Mouse (Mus musculus) forebrain, postnatal 0 days (tissue): ENCODE measurements around the gene Prss12. TPM values are rescaled to one million over a fixed set of nuclear protein-coding genes. Genes with fewer than 3 reads are reported as not detected.

Experiments used
- ATAC-seq: fragments of 200-750 bp; cut with Nextera tagmentation; 2 replicates; pipeline ENCODE4 v1.8.0; 2017; ENCODE audit warnings: mild to moderate bottlenecking, moderate library complexity
- DNase-seq: peaks from one replicate; pipeline ENCODE4 v3.0.0-alpha.2; 2015
- H3K27ac ChIP-seq: fragments of 300-500 bp; sonication (generic); 2 replicates; pipeline ENCODE4 v1.5.1; 2014; ENCODE audit warnings: low read depth, mild to moderate bottlenecking, antibody characterized with exemption, low read length, moderate library complexity, mixed read lengths
- H3K27me3 ChIP-seq: fragments of 300-500 bp; sonication (generic); 2 replicates; pipeline ENCODE4 v1.6.1; 2014; ENCODE audit warnings: mild to moderate bottlenecking, low read length, mixed read lengths; ENCODE audit not compliant: insufficient read depth
- H3K36me3 ChIP-seq: fragments of 300-500 bp; sonication (generic); 2 replicates; pipeline ENCODE4 v1.6.1; 2014; ENCODE audit warnings: mild to moderate bottlenecking, moderate library complexity; ENCODE audit not compliant: insufficient read depth
- H3K4me1 ChIP-seq: fragments of 300-500 bp; sonication (generic); 2 replicates; pipeline ENCODE4 v1.6.1; 2014; ENCODE audit warnings: antibody characterized with exemption; ENCODE audit not compliant: insufficient read depth
- H3K4me2 ChIP-seq: fragments of 300-500 bp; sonication (generic); 2 replicates; pipeline ENCODE4 v1.6.1; 2014; ENCODE audit warnings: low read depth, mild to moderate bottlenecking, moderate library complexity
- H3K4me3 ChIP-seq: fragments of 300-500 bp; sonication (generic); 2 replicates; pipeline ENCODE4 v1.5.1; 2014; ENCODE audit warnings: low read depth, low read length, mixed read lengths
- H3K9ac ChIP-seq: fragments of 300-500 bp; sonication (generic); 2 replicates; pipeline ENCODE4 v1.6.1; 2014; ENCODE audit warnings: mild to moderate bottlenecking
- H3K9me3 ChIP-seq: fragments of 300-500 bp; sonication (generic); 2 replicates; pipeline ENCODE4 v1.6.1; 2016; ENCODE audit warnings: low read length
- CTCF ChIP-seq: sonication (generic); IDR thresholded peaks from 2 replicates; pipeline ENCODE4 v1.5.1; 2016; ENCODE audit warnings: antibody characterized with exemption, control low read depth, low read depth
- WGBS: fragments of 180-500 bp; shearing (Covaris S2); extraction: QIAGEN DNeasy Blood & Tissue Kit; methylation state at CpG from one replicate; pipeline ENCODE4 v1.1.7; 2014; 5-methylcytosine and 5-hydroxymethylcytosine counted together
- polyA plus RNA-seq: library from polyadenylated mRNA; unstranded; fragments of >200 nt; fragmentation: Nextera tagmentation; extraction: Ambion mirVana; gene quantifications from 2 replicates; pipeline ENCODE4 v1.2.1, GENCODE M21; 2015
- total RNA-seq: library from RNA; depleted of rRNA; stranded (reverse); fragments of >200 nt; gene quantifications from 2 replicates; pipeline ENCODE4 v1.2.3, GENCODE M21; 2014

The Prss12 gene
- total and polyA plus RNA-seq, 2 experiments from 2014 or later, result 14.5 to 14.9 TPM

GRCm38 (mm10) chr3:123447538-123448059, 886 bp downstream of the Prss12 start:
- H3K36me3 ChIP-seq, result no peaks in the 10 kb centered on the region
- peak overlapping the region; percentile 69 for H3K9ac ChIP-seq
- H3K27me3 ChIP-seq, result 0 out of 2 replicates have a peak, but pooled peaks cover 4% of the 10 kb centered on the region
- H3K4me2 ChIP-seq, result peak overlapping the region; percentile 100
- TF ChIP-seq CTCF, result no peak
- no peak overlapping the region for H3K27ac ChIP-seq
- H3K9me3 ChIP-seq, result no peaks in the 10 kb centered on the region
- DNase-seq (no peak), ATAC-seq (peak; percentile 38)
- H3K4me3 ChIP-seq, result peak overlapping the region; percentile 71
- WGBS, result 5% methylated on average over 13 of the region's 13 CpGs
- peaks cover 8% of the 10 kb centered on the region; the same call in 1 of the 2 replicates for H3K4me1 ChIP-seq

GRCm38 (mm10) chr3:123448096-123448495, 1.4 kb downstream of the Prss12 start:
- Histone ChIP-seq H3K9me3 (no peaks in the 10 kb centered on the region), H3K4me1 (peaks cover 8% of the 10 kb centered on the region; the same call in 1 of the 2 replicates), H3K4me3 (peak overlapping the region; percentile 71), H3K4me2 (peak overlapping the region; percentile 100), H3K27ac (no peak overlapping the region), H3K36me3 (no peaks in the 10 kb centered on the region), H3K27me3 (0 out of 2 replicates have a peak, but pooled peaks cover 4% of the 10 kb centered on the region), H3K9ac (no peak overlapping the region)
- no peak for TF ChIP-seq CTCF
- ATAC-seq, result no peak
- DNase-seq, result no peak
- WGBS, result 2% methylated on average over 10 of the region's 10 CpGs

GRCm38 (mm10) chr3:123450107-123450506, 3.4 kb downstream of the Prss12 start:
- Histone ChIP-seq H3K27ac (no peak overlapping the region), H3K36me3 (no peaks in the 10 kb centered on the region), H3K9me3 (no peaks in the 10 kb centered on the region), H3K4me2 (no peak overlapping the region), H3K9ac (no peak overlapping the region), H3K4me3 (no peak overlapping the region), H3K4me1 (peaks cover 8% of the 10 kb centered on the region; the same call in 1 of the 2 replicates), H3K27me3 (0 out of 2 replicates have a peak, but pooled peaks cover 4% of the 10 kb centered on the region)
- no peak for TF ChIP-seq CTCF
- WGBS, result 50% methylated on average over 6 of the region's 6 CpGs
- DNase-seq (no peak), ATAC-seq (no peak)

- no peak for ATAC-seq
- 72% methylated on average over 6 of the region's 6 CpGs for WGBS
- H3K9me3 ChIP-seq, result no peaks in the 10 kb centered on the region
- H3K4me1 ChIP-seq, result no peaks in the 10 kb centered on the region
- H3K9ac ChIP-seq, result no peak overlapping the region
- no peaks in the 10 kb centered on the region for H3K36me3 ChIP-seq
- H3K27ac ChIP-seq, result no peak overlapping the region
- no peaks in the 10 kb centered on the region for H3K27me3 ChIP-seq
- no peak for TF ChIP-seq CTCF
- H3K4me2 ChIP-seq, result no peak overlapping the region
- no peak overlapping the region for H3K4me3 ChIP-seq
- DNase-seq, result no peak
Measured at GRCm38 (mm10) chr3:123452904-123453303, 6.2 kb downstream of the Prss12 start.

- H3K4me3 ChIP-seq, result no peak overlapping the region
- H3K4me2 ChIP-seq, result no peak overlapping the region
- H3K9me3 ChIP-seq, result no peaks in the 10 kb centered on the region
- 60% methylated on average over 1 of the region's 1 CpGs for WGBS
- no peak for ATAC-seq
- H3K27ac ChIP-seq, result no peak overlapping the region
- H3K4me1 ChIP-seq, result no peaks in the 10 kb centered on the region
- no peak overlapping the region for H3K9ac ChIP-seq
- no peaks in the 10 kb centered on the region for H3K27me3 ChIP-seq
- no peaks in the 10 kb centered on the region for H3K36me3 ChIP-seq
- DNase-seq, result no peak
- no peak for TF ChIP-seq CTCF
Measured at GRCm38 (mm10) chr3:123459492-123459891, 12.8 kb downstream of the Prss12 start.

- WGBS, result 45% methylated on average over 1 of the region's 1 CpGs
- Histone ChIP-seq H3K4me1 (no peaks in the 10 kb centered on the region), H3K4me3 (no peak overlapping the region), H3K36me3 (no peaks in the 10 kb centered on the region), H3K27me3 (no peaks in the 10 kb centered on the region), H3K9me3 (no peaks in the 10 kb centered on the region), H3K27ac (no peak overlapping the region), H3K9ac (no peak overlapping the region), H3K4me2 (no peak overlapping the region)
- no peak for TF ChIP-seq CTCF
- DNase-seq (no peak), ATAC-seq (no peak)
Measured at GRCm38 (mm10) chr3:123460436-123460835, 13.7 kb downstream of the Prss12 start.

GRCm38 (mm10) chr3:123462264-123462663, 15.6 kb downstream of the Prss12 start:
- no peak overlapping the region for H3K9ac ChIP-seq
- no peak for ATAC-seq
- H3K27me3 ChIP-seq, result no peaks in the 10 kb centered on the region
- no peaks in the 10 kb centered on the region for H3K36me3 ChIP-seq
- H3K4me1 ChIP-seq, result no peaks in the 10 kb centered on the region
- H3K4me3 ChIP-seq, result no peak overlapping the region
- H3K27ac ChIP-seq, result no peak overlapping the region
- no peak for TF ChIP-seq CTCF
- no peak for DNase-seq
- H3K4me2 ChIP-seq, result no peak overlapping the region
- no peaks in the 10 kb centered on the region for H3K9me3 ChIP-seq
- 85% methylated on average over 6 of the region's 6 CpGs for WGBS
